Mouse (Mus musculus): ENCODE data around the gene Ell.

Ell gene

DNA sequence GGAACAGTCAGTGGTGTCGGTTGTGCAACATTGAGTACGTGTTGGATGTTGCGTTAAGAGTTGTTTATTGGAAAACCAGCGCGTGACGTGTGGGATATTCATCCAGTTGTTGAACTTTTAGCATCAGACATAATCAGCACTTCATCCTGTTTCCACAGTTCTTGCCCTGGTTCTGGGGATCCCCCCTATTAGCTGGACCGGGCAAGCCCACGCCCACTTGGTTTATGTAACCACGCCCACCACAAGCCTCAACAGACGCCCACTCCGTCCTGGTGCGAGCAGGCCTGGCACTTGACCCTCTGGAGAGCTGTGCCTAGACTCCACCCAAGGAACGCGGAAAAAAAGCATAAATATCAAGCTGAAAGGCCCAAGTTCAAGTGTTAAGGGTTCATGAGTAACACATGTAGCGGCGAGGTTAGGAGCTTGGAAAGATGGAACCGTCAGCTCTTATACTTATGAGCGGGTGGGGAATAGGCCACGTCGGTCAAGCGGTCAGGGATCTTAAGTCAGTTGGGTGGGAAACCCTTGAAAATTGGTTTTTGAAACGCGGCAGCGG, 1.2 kb upstream of the Ell start:
- peak; percentile 52 for DNase-seq (ENCODE audit: low spot score)

DNA sequence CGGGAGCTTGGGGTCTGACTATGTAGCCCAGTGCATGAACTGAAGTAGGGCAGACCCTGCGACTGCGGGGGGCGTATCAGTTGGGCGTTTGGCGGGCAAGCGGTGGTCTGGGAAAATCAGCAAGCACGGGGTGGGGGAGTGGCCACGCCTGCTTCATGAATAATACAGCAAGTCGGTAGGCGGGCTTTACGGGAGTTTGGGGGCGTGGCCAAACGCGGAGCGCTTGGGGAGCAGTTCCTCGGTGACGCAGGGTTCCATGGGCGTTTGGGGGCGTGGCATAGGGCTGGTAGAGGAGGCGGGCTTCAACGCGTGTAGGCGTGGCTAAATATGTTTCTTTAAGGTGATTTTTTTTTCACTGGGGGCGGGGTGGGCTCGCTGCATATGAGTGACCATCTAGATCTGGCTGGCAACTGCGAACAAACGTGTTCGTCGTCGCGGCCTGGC, 602 bp upstream of the Ell start:
- peak; percentile 100 for DNase-seq (ENCODE audit: low spot score)

DNA sequence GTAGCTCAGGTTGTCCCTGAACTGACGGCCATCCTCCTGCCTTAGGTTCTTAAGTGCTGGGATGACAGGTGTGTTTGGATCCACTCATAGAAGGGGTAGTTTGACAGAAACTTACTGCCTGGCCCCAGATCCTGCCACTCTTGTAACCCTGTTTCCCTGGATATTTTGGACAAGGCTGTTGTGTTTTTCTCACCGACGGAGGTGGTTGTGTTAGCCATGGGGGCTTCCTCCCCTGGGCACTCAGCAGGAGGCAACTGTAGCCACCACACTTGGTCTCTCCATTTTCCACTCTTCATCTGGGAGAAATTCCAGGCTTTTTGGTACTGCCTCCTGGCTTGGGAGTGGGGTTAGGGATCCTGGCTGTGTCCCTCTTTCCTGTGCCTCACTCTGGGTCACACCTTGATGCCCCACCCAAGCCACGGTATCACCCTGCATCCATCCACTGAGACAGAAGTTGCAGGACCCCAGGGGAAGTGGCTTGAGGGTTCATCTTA, 803 bp downstream of the Ell start:
- no peak for DNase-seq (ENCODE audit: low spot score)

- DNase-seq (ENCODE audit: low spot score): no peak
Measured at GRCm38 (mm10) chr8:70540507-70541071, 1.3 kb downstream of the Ell start.

DNA sequence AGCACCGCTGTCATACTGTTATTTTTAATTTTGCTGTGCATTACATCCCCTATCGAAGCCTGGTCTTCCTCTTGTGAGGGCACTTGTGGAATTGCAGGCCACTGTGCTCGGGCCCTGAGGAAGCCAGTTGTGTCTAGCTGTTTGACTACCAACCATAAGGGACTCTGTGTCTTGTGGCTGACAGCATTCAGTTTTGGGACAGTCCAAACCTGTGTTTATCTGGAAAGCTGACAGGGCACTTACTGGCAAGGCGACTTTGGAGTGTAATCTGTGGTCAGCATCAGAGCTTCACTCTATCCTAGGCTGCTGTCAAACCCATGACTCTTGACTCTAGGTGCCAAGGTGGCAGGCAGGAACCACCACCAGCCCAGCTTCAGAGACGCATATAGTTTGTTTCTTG, 1.8 kb downstream of the Ell start:
- no peak for DNase-seq (ENCODE audit: low spot score)

DNA sequence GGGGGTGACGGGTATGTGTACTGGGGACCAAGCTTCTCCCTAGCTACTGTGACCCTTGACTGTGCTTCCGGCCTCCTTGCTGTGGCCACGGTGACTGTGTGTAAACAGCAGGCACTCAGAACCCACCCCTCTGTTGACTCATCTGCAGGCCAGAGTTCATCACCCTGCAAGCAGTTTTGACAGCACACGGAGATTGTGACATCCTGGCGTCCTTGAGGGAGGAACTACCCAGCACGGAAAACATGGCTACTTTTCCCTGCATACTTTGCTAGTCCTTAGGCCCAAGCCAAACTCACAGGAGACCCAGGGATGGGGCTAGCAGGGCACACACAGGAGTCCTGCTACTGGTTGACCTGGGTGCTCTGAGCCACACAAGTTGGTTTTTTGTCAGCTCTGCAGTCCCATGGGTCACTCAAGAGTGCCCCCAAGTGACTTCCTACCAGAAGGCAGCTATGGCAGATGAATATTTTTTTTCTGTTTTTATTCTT, 5.0 kb downstream of the Ell start:
- no peak for DNase-seq (ENCODE audit: low spot score)

- no peak for DNase-seq (ENCODE audit: low spot score)
Measured at GRCm38 (mm10) chr8:70546412-70546811, 7.2 kb downstream of the Ell start.

DNA sequence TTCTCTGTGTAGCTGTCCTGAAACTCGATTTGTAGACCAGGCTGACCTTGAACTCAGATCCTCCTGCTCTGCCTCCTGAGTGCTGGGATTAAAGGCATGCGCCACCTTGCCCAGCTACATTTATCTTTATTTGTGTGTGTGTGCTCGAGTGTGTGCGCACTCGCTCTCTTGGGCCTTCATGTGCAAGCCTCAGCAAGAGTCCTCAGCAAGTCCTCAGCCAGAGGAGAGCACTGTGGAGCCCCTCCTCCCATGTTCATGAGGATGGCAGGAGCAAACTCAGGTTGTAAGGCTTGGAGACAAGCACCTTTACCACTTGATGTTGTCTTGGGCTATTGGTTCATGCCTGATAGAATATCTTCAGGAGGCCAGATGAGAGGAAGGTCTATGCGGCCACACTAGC, 8.5 kb downstream of the Ell start:
- no peak for DNase-seq (ENCODE audit: low spot score)

- DNase-seq (ENCODE audit: low spot score): no peak
Measured at GRCm38 (mm10) chr8:70549412-70550184, 10.3 kb downstream of the Ell start.

DNA sequence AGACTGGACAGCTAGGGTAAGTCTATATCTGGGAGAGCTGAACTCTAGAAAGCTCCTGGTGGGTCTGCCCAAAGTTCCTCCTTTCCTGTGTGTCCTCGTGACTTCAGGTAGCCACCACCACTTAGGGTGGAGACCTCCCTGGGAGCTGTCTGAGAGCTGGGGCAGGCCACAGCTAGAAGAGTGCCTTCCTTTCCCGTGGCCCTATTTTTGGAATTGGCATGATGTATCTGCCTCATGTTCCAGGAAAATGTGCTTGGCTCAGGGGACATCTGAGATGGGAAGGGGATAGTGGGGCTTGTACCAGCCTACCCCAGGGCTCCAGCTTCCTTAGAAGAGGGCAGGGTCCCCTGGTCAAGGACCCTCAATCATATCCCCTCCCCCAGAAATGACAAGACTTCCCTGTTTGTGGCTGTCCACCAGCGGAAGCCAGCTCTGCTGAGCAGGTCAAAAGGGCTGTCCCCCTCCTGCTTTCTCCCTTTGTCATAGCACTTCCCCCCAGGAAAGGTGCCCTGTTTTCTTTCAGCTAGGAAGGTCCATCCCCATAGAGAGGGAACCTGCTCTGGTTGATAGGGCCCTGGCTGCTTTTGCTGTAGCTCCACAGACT, 12.4 kb downstream of the Ell start:
- DNase-seq (ENCODE audit: low spot score): no peak

DNA sequence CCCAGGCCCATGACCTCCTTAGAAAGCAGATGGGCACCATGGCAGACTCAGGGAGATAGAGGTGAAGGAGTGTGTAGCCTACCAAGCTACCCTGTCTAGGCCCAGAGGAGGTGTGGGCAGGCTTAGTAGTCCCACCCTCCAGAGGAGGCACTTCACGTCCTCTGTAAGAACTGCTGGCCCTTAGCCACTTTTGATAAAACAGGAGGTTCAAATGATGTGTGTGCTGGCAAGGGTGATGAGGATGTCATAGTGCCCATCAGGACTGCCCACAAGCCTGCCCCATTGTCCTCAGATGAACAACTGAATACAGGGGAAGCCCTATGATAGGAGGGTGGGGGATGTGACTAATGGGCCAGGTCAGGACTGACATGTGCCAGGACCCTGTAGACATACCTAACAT, 13.6 kb downstream of the Ell start:
- DNase-seq (ENCODE audit: low spot score): no peak

DNA sequence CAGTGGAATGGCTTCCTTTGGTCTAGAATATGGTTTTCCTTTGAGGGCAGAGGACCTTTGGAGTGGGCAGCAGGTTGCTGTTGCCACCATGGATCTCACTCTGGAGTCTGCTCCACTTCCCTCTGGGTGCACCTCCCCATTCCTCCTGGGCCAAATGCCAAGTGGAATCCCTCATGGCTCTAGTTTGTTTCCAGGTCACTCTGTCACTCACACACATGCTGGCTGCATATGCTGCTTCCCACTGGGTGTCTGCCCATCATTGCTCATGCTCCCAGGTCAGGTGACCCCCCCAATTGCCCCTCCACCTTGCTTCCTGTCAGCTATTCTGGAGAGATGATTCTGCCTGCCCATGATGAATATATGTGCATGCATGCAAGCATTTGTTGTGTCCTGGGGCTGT, 14.5 kb downstream of the Ell start:
- DNase-seq (ENCODE audit: low spot score): no peak

- DNase-seq (ENCODE audit: low spot score): no peak
Measured at GRCm38 (mm10) chr8:70555079-70555747, 16.0 kb downstream of the Ell start.

DNA sequence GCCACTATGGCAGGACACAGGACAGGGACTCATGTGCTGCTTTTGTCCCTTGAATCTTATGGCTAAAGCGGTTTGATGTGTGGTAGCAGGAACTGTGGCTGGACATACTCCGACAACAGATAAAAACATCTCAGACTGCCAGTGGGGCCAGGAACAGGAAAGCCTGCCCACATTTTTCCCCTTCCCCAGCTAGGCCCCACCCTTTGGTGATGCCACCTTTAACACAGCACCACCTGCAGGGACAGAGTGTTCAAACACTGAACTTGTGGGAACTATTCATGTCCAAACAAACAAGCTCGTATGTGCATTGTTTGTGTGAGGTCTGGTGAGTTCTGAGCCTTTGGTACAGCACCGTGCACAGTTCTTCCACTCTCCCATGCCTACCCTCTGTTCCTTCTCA, 19.1 kb downstream of the Ell start:
- DNase-seq (ENCODE audit: low spot score): no peak

DNA sequence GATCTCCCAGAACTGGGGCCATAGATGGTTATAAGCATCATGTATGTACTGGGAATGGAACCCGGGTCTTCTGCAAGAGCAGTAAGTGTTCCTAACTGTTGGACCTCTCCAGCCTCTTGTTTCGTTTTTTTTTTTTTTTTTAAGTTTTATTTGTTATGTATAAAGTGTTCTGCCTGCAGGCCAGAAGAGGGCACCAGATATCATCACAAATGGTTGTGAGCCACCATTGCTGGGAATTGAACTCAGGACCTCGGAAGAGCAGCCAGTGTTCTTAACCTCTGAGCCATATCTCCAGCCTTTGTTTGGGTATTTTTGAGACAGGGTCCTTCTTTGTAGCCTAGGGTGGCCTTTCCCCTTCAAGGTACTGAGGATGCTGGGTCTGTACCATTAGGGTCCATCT, 19.7 kb downstream of the Ell start:
- no peak for DNase-seq (ENCODE audit: low spot score)

GRCm38 (mm10) chr8:70560096-70560495, 20.8 kb downstream of the Ell start:
- DNase-seq (ENCODE audit: low spot score): peak; percentile 53

GRCm38 (mm10) chr8:70560564-70560963, 21.3 kb downstream of the Ell start:
- no peak for DNase-seq (ENCODE audit: low spot score)

- no peak for DNase-seq (ENCODE audit: low spot score)
Measured at GRCm38 (mm10) chr8:70561357-70561756, 22.1 kb downstream of the Ell start.

- DNase-seq (ENCODE audit: low spot score): no peak
Measured at GRCm38 (mm10) chr8:70561809-70562535, 22.7 kb downstream of the Ell start.

- DNase-seq (ENCODE audit: low spot score): no peak
Measured at GRCm38 (mm10) chr8:70562802-70563201, 23.5 kb downstream of the Ell start.

DNA sequence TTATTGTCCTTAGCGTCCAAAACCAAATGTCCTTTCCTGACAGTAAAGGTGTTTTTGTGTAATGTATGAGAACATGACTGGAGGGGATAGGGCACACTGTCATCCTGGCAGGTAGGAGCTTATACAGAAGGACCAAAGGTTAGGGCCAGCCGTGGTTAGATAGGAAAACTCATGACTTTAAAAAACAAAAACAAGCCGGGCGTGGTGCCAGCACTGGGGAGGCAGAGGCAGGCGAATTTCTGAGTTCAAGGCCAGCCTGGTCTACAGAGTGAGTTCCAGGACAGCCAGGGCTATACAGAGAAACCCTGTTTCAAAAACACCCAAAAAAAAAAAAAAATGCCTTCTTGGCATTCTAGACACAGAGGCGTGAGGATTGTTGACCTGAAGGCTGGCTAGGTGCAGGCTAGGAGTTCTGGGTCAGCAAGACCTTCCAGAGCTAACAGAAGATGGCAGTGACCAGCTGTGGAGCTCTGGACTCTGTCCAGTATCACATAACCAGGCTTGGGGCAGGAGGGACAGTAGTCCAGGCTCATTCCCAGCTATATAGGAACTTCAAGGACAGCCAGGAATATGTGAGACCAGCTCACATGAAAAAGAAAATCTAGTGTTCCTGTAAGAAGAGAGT, 24.6 kb downstream of the Ell start:
- no peak for DNase-seq (ENCODE audit: low spot score)
